Mouse (Mus musculus): ENCODE measurements around the gene Prtg. TPM values are rescaled to one million over a fixed set of nuclear protein-coding genes. Genes with fewer than 3 reads are reported as not detected.

The Prtg gene
- total and polyA plus RNA-seq, 3 experiments: not detected

GRCm38 (mm10) chr9:72877905-72878304 is 71.2 kb downstream of the Prtg start:
- in situ Hi-C loops (cut with MboI; ENCODE audit: low pct_ligation_motif_present, low pct_unique_long_range_greater_than_20kb, low sequenced_read_pairs) (no loop called here), dilution Hi-C loops (cut with MboI; ENCODE audit: extremely low pct_ligation_motif_present, extremely low pct_unique_long_range_greater_than_20kb, low sequenced_read_pairs) (no loop called here)
- Histone ChIP-seq H3K27me3 (replicated peaks) (no peaks in the 10 kb centered on the region), H3K4me1 (ENCODE audit: control insufficient read depth in 1 of 2, insufficient read depth in 2 of 2) (peaks cover 0 to 5% of the 10 kb centered on the region in 2 experiments; a peak in 2 of 4 replicates), H3K79me2 (replicated peaks; ENCODE audit: control insufficient read depth, extremely low read depth, insufficient read depth, poor library complexity, severe bottlenecking) (no peaks in the 10 kb centered on the region), H3K9ac (ENCODE audit: insufficient read depth, low read depth) (no peak overlapping the region), H3K9me3 (replicated peaks; ENCODE audit: low read length) (no peaks in the 10 kb centered on the region), H3K4me2 (ENCODE audit: insufficient read depth, low read depth, poor library complexity, severe bottlenecking) (no peak overlapping the region), H3K36me3 (replicated peaks in 1 of 2; ENCODE audit: control insufficient read depth in 1 of 2, insufficient read depth in 1 of 2, low read length in 1 of 2) (no peaks in the 10 kb centered on the region), H3K27ac (ENCODE audit: insufficient read depth, low read depth) (no peak overlapping the region), H3K4me3 (replicated peaks in 1 of 3; ENCODE audit: low read depth in 2 of 3, low read length in 2 of 3, poor library complexity in 1 of 3) (no peak overlapping the region)
- no peak for TF ChIP-seq JUND (conservative IDR thresholded peaks at IDR 0.05; ENCODE audit: low read depth, low read length)
- TF ChIP-seq CHD2 (IDR thresholded peaks at IDR 0.05; ENCODE audit: low read length): no peak
- TF ChIP-seq NELFE (IDR thresholded peaks at IDR 0.05; ENCODE audit: low read depth, low read length): no peak
- no peak for TF ChIP-seq CHD1 (IDR thresholded peaks at IDR 0.05; ENCODE audit: low read depth, low read length)
- no peak for DNase-seq (ENCODE audit: extremely low read depth)

GRCm38 (mm10) chr9:72878656-72879055 is 72.0 kb downstream of the Prtg start:
- Histone ChIP-seq H3K9ac (ENCODE audit: insufficient read depth, low read depth) (no peak overlapping the region), H3K4me2 (ENCODE audit: insufficient read depth, low read depth, poor library complexity, severe bottlenecking) (no peak overlapping the region), H3K4me3 (replicated peaks in 1 of 3; ENCODE audit: low read depth in 2 of 3, low read length in 2 of 3, poor library complexity in 1 of 3) (no peak overlapping the region), H3K36me3 (replicated peaks in 1 of 2; ENCODE audit: control insufficient read depth in 1 of 2, insufficient read depth in 1 of 2, low read length in 1 of 2) (no peaks in the 10 kb centered on the region), H3K79me2 (replicated peaks; ENCODE audit: control insufficient read depth, extremely low read depth, insufficient read depth, poor library complexity, severe bottlenecking) (no peaks in the 10 kb centered on the region), H3K9me3 (replicated peaks; ENCODE audit: low read length) (no peaks in the 10 kb centered on the region), H3K27ac (ENCODE audit: insufficient read depth, low read depth) (no peak overlapping the region), H3K27me3 (replicated peaks) (no peaks in the 10 kb centered on the region), H3K4me1 (ENCODE audit: control insufficient read depth in 1 of 2, insufficient read depth in 2 of 2) (peaks cover 0 to 5% of the 10 kb centered on the region in 2 experiments; a peak in 2 of 4 replicates)
- in situ Hi-C loops (cut with MboI; ENCODE audit: low pct_ligation_motif_present, low pct_unique_long_range_greater_than_20kb, low sequenced_read_pairs) (no loop called here), dilution Hi-C loops (cut with MboI; ENCODE audit: extremely low pct_ligation_motif_present, extremely low pct_unique_long_range_greater_than_20kb, low sequenced_read_pairs) (no loop called here)
- TF ChIP-seq CTCF (conservative IDR thresholded peaks at IDR 0.05 in 1 of 2, IDR thresholded peaks at IDR 0.05 in 1 of 2; ENCODE audit: low read depth in 2 of 2, low read length in 2 of 2) (no peak), SIN3A (IDR thresholded peaks at IDR 0.05; ENCODE audit: low read length) (no peak), JUN (IDR thresholded peaks at IDR 0.05; ENCODE audit: insufficient read depth, low read depth, low read length) (no peak), USF2 (conservative IDR thresholded peaks at IDR 0.05; ENCODE audit: low read depth, low read length) (no peak), CHD2 (IDR thresholded peaks at IDR 0.05; ENCODE audit: low read length) (no peak), RAD21 (IDR thresholded peaks at IDR 0.05; ENCODE audit: low read depth, low read length) (no peak), ELF1 (IDR thresholded peaks at IDR 0.05; ENCODE audit: low read depth, low read length) (no peak), GABPA (IDR thresholded peaks at IDR 0.05; ENCODE audit: insufficient replicate concordance, low read depth, low read length) (no peak), UBTF (IDR thresholded peaks at IDR 0.05; ENCODE audit: low read depth, low read length) (no peak), TBP (conservative IDR thresholded peaks at IDR 0.05; ENCODE audit: low read depth, low read length) (no peak), ZC3H11A (IDR thresholded peaks at IDR 0.05; ENCODE audit: low read depth, low read length) (no peak), ZNF384 (IDR thresholded peaks at IDR 0.05; ENCODE audit: low read depth, low read length) (no peak), PAX5 (IDR thresholded peaks at IDR 0.05; ENCODE audit: low read length) (no peak), BHLHE40 (IDR thresholded peaks at IDR 0.05; ENCODE audit: low read depth, low read length) (no peak), RCOR1 (conservative IDR thresholded peaks at IDR 0.05; ENCODE audit: low read depth, low read length) (no peak)
- no peak for DNase-seq (ENCODE audit: extremely low read depth)

Measured in CH12.LX (cell line).